Mouse (Mus musculus) midbrain, embryonic 13.5 days (tissue): ENCODE results near the gene Rasgrf1. TPM values are rescaled to one million over a fixed set of nuclear protein-coding genes. Genes with fewer than 3 reads are reported as not detected.
"Not testable (repeated sequence)": the region's sequence is repeated elsewhere in the genome, so short reads cannot be mapped to it uniquely, and the experiment has no call there.

Experiments used
- ATAC-seq: fragments of 200-750 bp; cut with Nextera tagmentation; 2 replicates; pipeline ENCODE4 v1.8.0; 2017; ENCODE audit warnings: mild to moderate bottlenecking, moderate TSS enrichment, moderate library complexity
- H3K27ac ChIP-seq: fragments of 300-500 bp; sonication (generic); 2 replicates; pipeline ENCODE4 v1.5.1; 2015; ENCODE audit warnings: inconsistent platforms, mild to moderate bottlenecking, moderate library complexity
- H3K27me3 ChIP-seq: fragments of 300-500 bp; sonication (generic); 2 replicates; pipeline ENCODE4 v1.6.1; 2015; ENCODE audit warnings: mild to moderate bottlenecking, inconsistent platforms
- H3K36me3 ChIP-seq: fragments of 300-500 bp; sonication (generic); 2 replicates; pipeline ENCODE4 v1.6.1; 2015; ENCODE audit warnings: mild to moderate bottlenecking, inconsistent platforms
- H3K4me1 ChIP-seq: fragments of 300-500 bp; sonication (generic); replicated peaks from 2 replicates; pipeline ENCODE4 v1.6.1; 2015; ENCODE audit warnings: inconsistent platforms
- H3K4me2 ChIP-seq: fragments of 300-500 bp; sonication (generic); replicated peaks from 2 replicates; pipeline ENCODE4 v1.6.1; 2015; ENCODE audit warnings: moderate library complexity, mild to moderate bottlenecking, inconsistent platforms
- H3K4me3 ChIP-seq: fragments of 300-500 bp; sonication (generic); replicated peaks from 2 replicates; pipeline ENCODE4 v1.5.1; 2015; ENCODE audit warnings: mild to moderate bottlenecking, inconsistent platforms
- H3K9ac ChIP-seq: fragments of 300-500 bp; sonication (generic); replicated peaks from 2 replicates; pipeline ENCODE4 v1.6.1; 2015; ENCODE audit warnings: mild to moderate bottlenecking, inconsistent platforms
- H3K9me3 ChIP-seq: fragments of 300-500 bp; sonication (generic); 2 replicates; pipeline ENCODE4 v1.6.1; 2016; ENCODE audit warnings: mild to moderate bottlenecking, inconsistent platforms
- WGBS: fragments of 180-500 bp; shearing (Covaris S2); methylation state at CpG from one replicate; pipeline ENCODE4 v1.1.7; 2015; 5-methylcytosine and 5-hydroxymethylcytosine counted together
- polyA plus RNA-seq: library from polyadenylated mRNA; unstranded; fragments of >200 nt; fragmentation: Nextera tagmentation; extraction: Ambion mirVana; gene quantifications from 2 replicates; pipeline ENCODE4 v1.2.1, GENCODE M21; 2015

The Rasgrf1 gene
- polyA plus RNA-seq, 1 experiment from 2014 or later, result 1.3 TPM

DNA sequence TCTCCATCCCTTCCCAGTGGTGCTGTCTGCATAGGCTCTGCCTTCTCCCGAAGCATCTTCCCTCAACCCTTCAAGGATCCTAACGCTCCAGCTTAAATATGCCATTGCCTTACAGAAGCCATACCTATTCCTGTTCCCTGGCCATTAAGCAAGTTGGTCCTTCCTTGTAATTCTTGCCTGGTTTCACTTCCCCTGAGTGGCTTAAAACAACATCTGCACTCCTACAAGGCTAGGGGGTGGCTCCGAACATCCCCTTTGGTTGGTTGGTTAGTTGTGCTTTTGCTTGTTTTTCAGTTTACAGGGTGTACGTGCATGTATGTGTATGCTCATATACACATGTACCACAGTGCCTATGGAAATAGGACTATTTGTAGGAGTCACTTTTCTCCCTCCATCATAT lies 111.7 kb downstream of the Rasgrf1 start:
- no peaks in the 10 kb centered on the region for H3K36me3 ChIP-seq
- H3K9me3 ChIP-seq, result no peaks in the 10 kb centered on the region
- no peak overlapping the region for H3K4me3 ChIP-seq
- H3K9ac ChIP-seq, result no peak overlapping the region
- ATAC-seq, result no peak
- WGBS, result 91% methylated on average over 4 of the region's 4 CpGs
- H3K27me3 ChIP-seq, result no peaks in the 10 kb centered on the region
- H3K4me1 ChIP-seq, result no peaks in the 10 kb centered on the region
- H3K27ac ChIP-seq, result no peak overlapping the region
- no peak overlapping the region for H3K4me2 ChIP-seq

DNA sequence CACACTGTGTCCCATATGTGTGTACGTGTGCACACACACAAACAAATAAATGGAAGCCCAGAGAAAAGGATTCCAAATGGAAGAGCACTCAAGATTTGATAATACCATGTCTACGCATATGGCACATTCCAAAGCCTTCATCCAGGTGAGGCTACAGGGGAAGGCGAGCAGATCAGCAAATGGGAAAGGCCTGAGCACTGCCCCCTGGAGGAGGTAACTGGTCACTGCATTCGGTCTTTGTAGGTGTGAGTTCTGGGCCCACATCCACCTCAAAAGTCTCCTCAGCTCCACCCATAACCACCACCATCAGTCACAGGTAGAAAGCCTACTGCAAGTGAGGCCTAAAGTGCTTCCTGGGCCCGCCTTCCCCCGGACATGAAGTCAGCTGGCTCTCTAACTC lies 118.0 kb downstream of the Rasgrf1 start:
- ATAC-seq, result no peak
- Histone ChIP-seq H3K9me3 (no peaks in the 10 kb centered on the region), H3K4me3 (no peak overlapping the region), H3K27ac (no peak overlapping the region), H3K36me3 (no peaks in the 10 kb centered on the region), H3K27me3 (no peaks in the 10 kb centered on the region), H3K4me1 (no peaks in the 10 kb centered on the region), H3K9ac (no peak overlapping the region), H3K4me2 (no peak overlapping the region)
- WGBS, result 92% methylated on average over 6 of the region's 6 CpGs

GRCm38 (mm10) chr9:90033922-90034321 lies 124.2 kb downstream of the Rasgrf1 start:
- Histone ChIP-seq H3K36me3 (no peaks in the 10 kb centered on the region), H3K4me2 (no peak overlapping the region), H3K9ac (no peak overlapping the region), H3K27me3 (no peaks in the 10 kb centered on the region), H3K27ac (no peak overlapping the region), H3K4me1 (no peaks in the 10 kb centered on the region), H3K4me3 (no peak overlapping the region), H3K9me3 (no peaks in the 10 kb centered on the region)
- ATAC-seq, result no peak
- WGBS, result 85% methylated on average over 4 of the region's 4 CpGs

- no peak overlapping the region for H3K4me2 ChIP-seq
- ATAC-seq, result no peak
- no peak overlapping the region for H3K27ac ChIP-seq
- H3K4me3 ChIP-seq, result no peak overlapping the region
- H3K27me3 ChIP-seq, result no peaks in the 10 kb centered on the region
- no peaks in the 10 kb centered on the region for H3K36me3 ChIP-seq
- H3K4me1 ChIP-seq, result no peaks in the 10 kb centered on the region
- 70% methylated on average over 2 of the region's 2 CpGs for WGBS
- H3K9ac ChIP-seq, result no peak overlapping the region
- H3K9me3 ChIP-seq, result no peaks in the 10 kb centered on the region
Observed at GRCm38 (mm10) chr9:90035168-90035567, 125.5 kb downstream of the Rasgrf1 start.

DNA sequence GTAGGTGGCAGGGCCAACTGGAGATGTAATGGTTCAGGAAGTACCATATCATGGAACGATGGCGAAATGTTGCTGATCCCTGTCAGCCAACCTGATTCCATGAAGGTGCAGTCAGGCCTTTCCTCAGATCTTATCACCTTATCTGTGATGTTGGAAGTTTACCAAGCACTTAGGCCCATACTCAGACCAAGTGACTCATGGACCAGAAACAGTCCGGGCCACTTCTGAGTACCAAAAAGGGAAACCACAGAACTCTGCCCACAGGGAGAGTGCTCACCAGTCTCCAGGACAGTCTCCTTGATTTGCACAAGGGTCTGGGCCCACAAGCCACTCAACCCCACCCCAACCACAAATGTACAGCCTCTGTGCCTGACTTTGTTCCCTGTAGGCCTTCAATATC lies 126.1 kb downstream of the Rasgrf1 start:
- Histone ChIP-seq H3K36me3 (no peaks in the 10 kb centered on the region), H3K4me1 (no peaks in the 10 kb centered on the region), H3K4me2 (no peak overlapping the region), H3K27me3 (no peaks in the 10 kb centered on the region), H3K27ac (no peak overlapping the region), H3K9ac (no peak overlapping the region), H3K9me3 (no peaks in the 10 kb centered on the region), H3K4me3 (no peak overlapping the region)
- no peak for ATAC-seq
- 96% methylated on average over 3 of the region's 3 CpGs for WGBS

DNA sequence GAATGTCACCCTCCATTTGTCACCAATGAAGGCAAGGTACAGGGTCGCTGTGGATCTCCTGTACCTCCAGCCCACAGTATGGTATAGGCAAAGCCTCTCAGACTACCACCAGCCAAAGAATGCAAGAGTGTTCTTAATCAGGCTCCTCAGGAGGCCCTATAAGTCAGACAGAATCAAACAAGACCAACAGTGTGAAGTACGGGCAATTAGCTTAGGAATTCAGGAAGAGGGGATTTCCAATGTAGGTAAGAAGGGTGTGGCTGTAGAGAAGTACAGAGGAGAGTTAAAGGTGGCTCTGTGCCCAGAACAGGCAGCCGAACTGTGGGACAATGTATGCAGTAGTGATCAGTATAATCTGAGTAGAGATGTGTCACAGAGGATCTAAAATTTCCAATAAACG lies 126.6 kb downstream of the Rasgrf1 start:
- H3K9me3 ChIP-seq, result no peaks in the 10 kb centered on the region
- 81% methylated on average over 4 of the region's 4 CpGs for WGBS
- no peaks in the 10 kb centered on the region for H3K27me3 ChIP-seq
- no peak overlapping the region for H3K27ac ChIP-seq
- H3K36me3 ChIP-seq, result no peaks in the 10 kb centered on the region
- no peaks in the 10 kb centered on the region for H3K4me1 ChIP-seq
- no peak overlapping the region for H3K4me2 ChIP-seq
- ATAC-seq, result no peak
- H3K4me3 ChIP-seq, result no peak overlapping the region
- no peak overlapping the region for H3K9ac ChIP-seq

- Histone ChIP-seq H3K4me3 (no peak overlapping the region), H3K4me2 (no peak overlapping the region), H3K9me3 (no peaks in the 10 kb centered on the region), H3K27me3 (no peaks in the 10 kb centered on the region), H3K27ac (no peak overlapping the region), H3K4me1 (no peaks in the 10 kb centered on the region), H3K9ac (no peak overlapping the region), H3K36me3 (no peaks in the 10 kb centered on the region)
- ATAC-seq, result no peak
- 84% methylated on average over 4 of the region's 4 CpGs for WGBS
Observed at GRCm38 (mm10) chr9:90038535-90038934, 128.8 kb downstream of the Rasgrf1 start.

DNA sequence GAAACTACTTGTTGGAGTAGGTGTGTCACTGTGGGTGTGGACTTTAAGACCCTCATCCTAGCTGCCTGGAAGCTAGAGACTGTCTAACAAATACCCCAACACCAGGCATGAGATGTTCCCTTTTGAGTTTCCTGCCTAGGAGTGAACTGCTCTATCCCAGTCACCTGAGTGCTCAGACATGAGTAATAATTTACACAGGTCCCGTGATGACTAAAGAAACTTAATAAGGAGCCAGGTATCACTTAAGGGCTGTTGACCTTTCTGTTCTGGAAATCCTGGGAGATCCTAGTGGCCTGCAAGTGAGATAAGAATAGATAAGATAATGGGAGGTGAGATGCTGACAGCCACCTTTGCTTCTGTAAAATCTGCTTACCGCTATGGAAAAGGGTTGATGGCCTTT lies 131.2 kb downstream of the Rasgrf1 start:
- no peaks in the 10 kb centered on the region for H3K4me1 ChIP-seq
- no peaks in the 10 kb centered on the region for H3K36me3 ChIP-seq
- no peaks in the 10 kb centered on the region; the same call in 1 of the 2 replicates for H3K9me3 ChIP-seq
- no peak for ATAC-seq
- no peak overlapping the region for H3K4me3 ChIP-seq
- H3K27me3 ChIP-seq, result no peaks in the 10 kb centered on the region
- no peak overlapping the region for H3K27ac ChIP-seq
- WGBS, result 90% methylated on average over 2 of the region's 2 CpGs
- H3K4me2 ChIP-seq, result no peak overlapping the region
- no peak overlapping the region for H3K9ac ChIP-seq

- ATAC-seq, result no peak
- WGBS, result 90% methylated on average over 3 of the region's 3 CpGs
- no peak overlapping the region for H3K4me3 ChIP-seq
Observed at GRCm38 (mm10) chr9:90041556-90041955, 131.8 kb downstream of the Rasgrf1 start.

GRCm38 (mm10) chr9:90042906-90043305 lies 133.2 kb downstream of the Rasgrf1 start:
- H3K36me3 ChIP-seq, ATAC-seq: not testable (repeated sequence)
- WGBS, result 90% methylated on average over 8 of the region's 8 CpGs

More at GRCm38 (mm10) chr9:90041556-90041955, 131.8 kb downstream of the Rasgrf1 start:
- no peaks in the 10 kb centered on the region for H3K36me3 ChIP-seq
- no peaks in the 10 kb centered on the region for H3K27me3 ChIP-seq
- H3K27ac ChIP-seq, result no peak overlapping the region
- H3K9ac ChIP-seq, result no peak overlapping the region
- no peaks in the 10 kb centered on the region for H3K4me1 ChIP-seq
- H3K9me3 ChIP-seq, result no peaks in the 10 kb centered on the region; the same call in 1 of the 2 replicates
- H3K4me2 ChIP-seq, result no peak overlapping the region

GRCm38 (mm10) chr9:90045191-90045590 lies 135.5 kb downstream of the Rasgrf1 start:
- H3K4me2 ChIP-seq, result no peak overlapping the region
- H3K4me1 ChIP-seq, result no peaks in the 10 kb centered on the region
- no peaks in the 10 kb centered on the region; the same call in 1 of the 2 replicates for H3K9me3 ChIP-seq
- H3K36me3 ChIP-seq, result no peaks in the 10 kb centered on the region
- no peak overlapping the region for H3K27ac ChIP-seq
- H3K9ac ChIP-seq, result no peak overlapping the region
- no peaks in the 10 kb centered on the region for H3K27me3 ChIP-seq
- ATAC-seq, result no peak
- 88% methylated on average over 7 of the region's 7 CpGs for WGBS
- no peak overlapping the region for H3K4me3 ChIP-seq

More at GRCm38 (mm10) chr9:90042906-90043305, 133.2 kb downstream of the Rasgrf1 start:
- not testable (repeated sequence) for H3K4me3 ChIP-seq, H3K27me3 ChIP-seq, H3K9me3 ChIP-seq, H3K4me1 ChIP-seq, H3K27ac ChIP-seq, H3K4me2 ChIP-seq, H3K9ac ChIP-seq

- Histone ChIP-seq H3K4me3 (no peak overlapping the region), H3K27ac (no peak overlapping the region), H3K36me3 (no peaks in the 10 kb centered on the region), H3K9me3 (no peaks in the 10 kb centered on the region; the same call in 1 of the 2 replicates), H3K9ac (no peak overlapping the region), H3K27me3 (no peaks in the 10 kb centered on the region), H3K4me1 (no peaks in the 10 kb centered on the region), H3K4me2 (no peak overlapping the region)
- no peak for ATAC-seq
- WGBS, result 79% methylated on average over 5 of the region's 5 CpGs
Observed at GRCm38 (mm10) chr9:90047937-90048627, 138.4 kb downstream of the Rasgrf1 start.

DNA sequence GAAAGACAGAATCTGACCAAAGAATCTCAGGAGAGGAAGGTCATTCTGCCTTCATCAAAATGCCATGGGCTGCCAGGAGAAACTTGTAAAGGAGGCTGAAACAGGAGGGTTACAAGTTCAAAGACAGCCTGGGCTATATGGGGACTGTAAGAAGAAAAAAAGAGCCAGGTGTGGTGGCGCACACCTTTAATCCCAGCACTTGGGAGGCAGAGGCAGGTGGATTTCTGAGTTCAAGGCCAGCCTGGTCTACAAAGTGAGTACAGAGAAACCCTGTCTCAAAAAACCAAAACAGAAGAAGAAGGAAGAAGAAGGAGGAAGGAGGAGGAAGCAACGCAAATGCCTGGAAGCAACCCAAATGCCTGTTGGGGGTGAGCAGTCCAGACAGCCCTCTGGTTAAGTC lies 144.1 kb downstream of the Rasgrf1 start, which contains the start of gene Ctsh:
Ctsh (plus strand) TSS at position 301 of the 400 bp plus-strand sequence.
- Histone ChIP-seq H3K27me3 (peaks cover 4% of the 10 kb centered on the region; the same call in 1 of the 2 replicates), H3K4me2 (peak within 1 kb of the TSS; percentile 84), H3K36me3 (no peaks in the 10 kb centered on the region), H3K9me3 (no peaks in the 10 kb centered on the region), H3K4me1 (peaks cover 10% of the 10 kb centered on the region), H3K9ac (peak within 1 kb of the TSS; percentile 61), H3K4me3 (peak within 1 kb of the TSS; percentile 44), H3K27ac (no peak within 1 kb of the TSS)
- ATAC-seq, result no peak
- WGBS, result 81% methylated on average over 2 of the region's 2 CpGs
